Mouse (Mus musculus) liver, embryonic 14.5 days (tissue): ENCODE measurements around the gene Bcl2l15.
"Not testable (repeated sequence)": the region's sequence is repeated elsewhere in the genome, so short reads cannot be mapped to it uniquely, and the experiment has no call there.

Experiments used
- CTCF ChIP-seq: IDR thresholded peaks from 2 replicates; pipeline ENCODE4 v1.5.1; 2016; ENCODE audit warnings: antibody characterized with exemption, low read depth, control low read depth
- EP300 ChIP-seq: IDR thresholded peaks from 2 replicates; pipeline ENCODE4 v1.6.1; 2016; ENCODE audit warnings: antibody characterized with exemption, low read depth

DNA sequence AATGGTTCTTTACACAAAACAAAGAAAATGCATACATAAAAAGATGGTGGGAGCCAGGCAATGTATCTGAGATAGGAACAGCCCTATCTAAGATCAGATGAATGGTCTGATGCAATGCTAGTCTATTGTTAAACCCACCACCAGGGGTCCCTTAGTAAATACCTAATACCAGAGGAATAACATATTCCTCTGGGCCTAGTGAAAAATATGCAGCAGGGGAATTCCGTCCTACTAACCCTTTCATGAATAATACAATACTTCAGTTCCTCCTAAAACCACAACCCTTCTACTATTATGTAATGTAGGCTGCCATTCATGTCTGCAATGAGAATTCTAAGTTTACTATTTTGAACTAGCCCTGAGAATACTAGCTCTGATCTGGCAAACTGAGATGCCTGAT is 1.7 kb upstream of the Bcl2l15 start:
- not testable (repeated sequence) for TF ChIP-seq CTCF, EP300
